Comparison of ENCODE assay signal across 23 mouse cellular contexts in the genomic region with DNA sequence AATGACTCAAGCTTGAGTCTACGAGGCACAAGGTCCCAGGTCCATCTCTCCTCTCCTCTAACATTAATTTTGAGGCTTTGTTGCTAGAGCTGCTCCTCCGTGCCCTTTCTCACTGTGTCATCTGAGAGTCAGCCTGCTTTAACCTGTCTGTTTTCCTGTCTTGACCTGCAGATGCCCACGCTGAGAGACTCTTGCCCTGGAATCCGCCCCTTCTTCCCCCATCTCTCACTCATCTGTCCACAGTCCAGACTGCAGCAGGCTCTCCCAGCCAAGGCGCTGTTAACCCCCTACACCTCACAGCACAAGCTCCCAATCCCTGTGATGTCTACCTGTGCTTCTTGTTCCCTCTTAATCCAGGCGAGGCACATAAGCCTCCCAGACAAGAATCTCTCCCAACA.
"Had no signal": no experiment of that assay in that cellular context is flagged by ENCODE, and none has a peak within 500 bp of the region (broad histone marks: within the 10 kb centered on the region; RNA-seq: fewer than 3 reads in every experiment).

No protein-coding gene starts in this region.

- H3K4me1 ChIP-seq: heart, embryonic 12.5 days; liver, embryonic 13.5 days; liver, embryonic 15.5 days had no signal

- DNase-seq: gastrocnemius, adult 2 months; gastrocnemius, postnatal 10 days; gastrocnemius, postnatal 25 days; heart, adult 18-20 months; heart, postnatal 10 days; heart, postnatal 4 days; liver; liver, embryonic 13.5 days; liver, postnatal 0 days had no signal

- H3K4me2 ChIP-seq: heart, embryonic 12.5 days; hindbrain, embryonic 12.5 days; hindbrain, embryonic 15.5 days; intestine, embryonic 15.5 days; limb, embryonic 12.5 days; liver, embryonic 11.5 days; liver, embryonic 13.5 days; liver, embryonic 15.5 days had no signal

- H3K36me3 ChIP-seq: heart, embryonic 10.5 days; heart, embryonic 12.5 days; hindbrain, embryonic 10.5 days; hindbrain, embryonic 12.5 days; hindbrain, embryonic 15.5 days; intestine, embryonic 15.5 days; limb, embryonic 10.5 days; limb, embryonic 12.5 days; liver, embryonic 13.5 days; liver, embryonic 15.5 days had no signal

- H3K27me3 ChIP-seq: hindbrain, embryonic 15.5 days had no signal

- H3K9ac ChIP-seq: heart, embryonic 12.5 days; hindbrain, embryonic 12.5 days; hindbrain, embryonic 15.5 days; intestine, embryonic 15.5 days; limb, embryonic 12.5 days; liver, embryonic 13.5 days; liver, embryonic 15.5 days; liver, postnatal 0 days had no signal

- H3K9me3 ChIP-seq: heart, embryonic 10.5 days; heart, embryonic 12.5 days; hindbrain, embryonic 10.5 days; hindbrain, embryonic 12.5 days; hindbrain, embryonic 15.5 days; intestine, embryonic 15.5 days; limb, embryonic 10.5 days; limb, embryonic 12.5 days; liver, embryonic 13.5 days; liver, embryonic 15.5 days had no signal

- H3K4me3 ChIP-seq: gastrocnemius, adult 2 months; heart, embryonic 10.5 days; heart, embryonic 12.5 days; hindbrain, embryonic 10.5 days; hindbrain, embryonic 12.5 days; hindbrain, embryonic 15.5 days; intestine, embryonic 15.5 days; layer of hippocampus, adult 2 months; left cerebral cortex, adult 2 months; limb, embryonic 10.5 days; limb, embryonic 12.5 days; liver, embryonic 13.5 days; liver, embryonic 15.5 days had no signal

- H3K27ac ChIP-seq: gastrocnemius, adult 2 months; heart, embryonic 10.5 days; hindbrain, embryonic 10.5 days; hindbrain, embryonic 12.5 days; hindbrain, embryonic 15.5 days; hindbrain, postnatal 0 days; intestine, embryonic 15.5 days; layer of hippocampus, adult 2 months; left cerebral cortex, adult 2 months; limb, embryonic 10.5 days; limb, embryonic 12.5 days; liver, embryonic 13.5 days; liver, embryonic 15.5 days had no signal

- ATAC-seq: hindbrain, postnatal 0 days; intestine, embryonic 15.5 days; intestine, postnatal 0 days; liver, postnatal 0 days had no signal
